In the genomic region with DNA sequence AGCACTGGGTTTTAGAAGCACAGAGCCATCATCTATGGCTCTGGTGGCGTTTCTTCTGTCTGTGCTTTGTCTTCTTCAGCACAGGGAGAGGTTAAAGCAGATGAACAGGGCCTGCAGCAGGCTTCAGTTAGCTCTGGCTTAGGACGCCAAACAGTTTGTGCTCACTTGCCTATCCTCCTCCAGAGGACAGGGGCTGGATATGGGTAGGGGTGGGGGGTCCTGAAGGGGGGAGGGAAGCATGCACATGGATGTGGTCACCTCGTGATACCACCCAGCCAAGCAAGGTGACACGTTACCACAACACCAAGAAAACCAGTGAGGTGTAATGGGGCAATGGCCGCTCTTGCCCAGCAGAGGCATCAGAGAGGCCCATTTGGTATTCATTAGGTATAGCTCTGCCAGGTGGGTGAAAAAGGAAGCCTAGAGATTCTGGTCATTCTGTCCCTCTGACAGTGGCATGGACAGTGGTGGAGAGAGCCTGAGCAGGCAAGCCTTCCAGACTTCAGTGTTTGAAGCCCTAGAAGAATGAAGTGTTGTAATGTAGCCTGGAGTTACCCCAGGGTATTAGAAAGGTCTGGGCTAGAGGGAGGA, we compare ENCODE assay signal across 9 mouse cellular contexts.
A peak's percentile ranks its signal among the peaks of the same experiment; 100 is the strongest.
DNase-seq lines count a peak whose midpoint lies in the region; ATAC-seq lines count a peak whose summit lies in the region.
"Had no signal": no experiment of that assay in that cellular context is flagged by ENCODE, and none has a peak within 500 bp of the region (broad histone marks: within the 10 kb centered on the region; RNA-seq: fewer than 3 reads in every experiment).

No protein-coding gene starts in this region.

- H3K27ac ChIP-seq in heart, embryonic 10.5 days = peak overlapping the region; percentile 64
- H3K27ac ChIP-seq in hindbrain, embryonic 10.5 days = peak overlapping the region; percentile 45
- H3K27ac ChIP-seq in midbrain, embryonic 12.5 days (replicated peaks) = no peak overlapping the region

- peaks cover 22% of the 10 kb centered on the region for H3K4me1 ChIP-seq in heart, embryonic 10.5 days
- H3K4me1 ChIP-seq in hindbrain, embryonic 10.5 days (replicated peaks) = peaks cover 18% of the 10 kb centered on the region
- H3K4me1 ChIP-seq in midbrain, embryonic 12.5 days = peaks cover 22% of the 10 kb centered on the region

- 0 out of 2 replicates have a peak, but pooled peaks have one; percentile 38 for ATAC-seq in midbrain, embryonic 12.5 days (ENCODE audit: low FRiP score, low read depth)
- no peak for ATAC-seq in erythroid progenitor cell, adult 5-6 weeks (replicated peaks; ENCODE audit: low FRiP score, poor library complexity, severe bottlenecking)

- no peaks in the 10 kb centered on the region for H3K27me3 ChIP-seq in heart, embryonic 10.5 days (ENCODE audit: insufficient read depth, poor library complexity, severe bottlenecking)
- H3K27me3 ChIP-seq in hindbrain, embryonic 10.5 days (ENCODE audit: insufficient read depth, poor library complexity, severe bottlenecking) = no peaks in the 10 kb centered on the region
- H3K27me3 ChIP-seq in midbrain, embryonic 12.5 days = 0 out of 2 replicates have a peak, but pooled peaks cover 5% of the 10 kb centered on the region

- H3K4me3 ChIP-seq in heart, embryonic 10.5 days = no peak overlapping the region
- H3K4me3 ChIP-seq in hindbrain, embryonic 10.5 days = no peak overlapping the region
- H3K4me3 ChIP-seq in midbrain, embryonic 12.5 days = no peak overlapping the region

- 65% methylated on average over 5 of the region's 5 CpGs for WGBS in heart, embryonic 10.5 days
- 65% methylated on average over 5 of the region's 5 CpGs for WGBS in hindbrain, embryonic 10.5 days
- WGBS in midbrain, embryonic 12.5 days = 55% methylated on average over 5 of the region's 5 CpGs

- DNase-seq in heart, embryonic 10.5 days (ENCODE audit: low spot score) = no peak
- no peak for DNase-seq in heart, adult 8-10 months (ENCODE audit: low spot score)
- peak; percentile 23 for DNase-seq in embryo, embryonic 10 days (ENCODE audit: low spot score)
- peak; percentile 6 for DNase-seq in hindbrain, embryonic 10.5 days (ENCODE audit: low spot score)
- no peak for DNase-seq in spleen, postnatal 36 days (ENCODE audit: low spot score in 2 of 2)
- DNase-seq in gastrocnemius, adult 18-20 months (ENCODE audit: low spot score) = no peak
- DNase-seq: layer of hippocampus, adult 9-11 months had no signal

- no peak overlapping the region for H3K4me2 ChIP-seq in midbrain, embryonic 12.5 days (replicated peaks)

- no peaks in the 10 kb centered on the region for H3K9me3 ChIP-seq in heart, embryonic 10.5 days
- H3K9me3 ChIP-seq in hindbrain, embryonic 10.5 days = no peaks in the 10 kb centered on the region
- H3K9me3 ChIP-seq in midbrain, embryonic 12.5 days = no peaks in the 10 kb centered on the region

- H3K36me3 ChIP-seq in heart, embryonic 10.5 days = no peaks in the 10 kb centered on the region
- no peaks in the 10 kb centered on the region for H3K36me3 ChIP-seq in hindbrain, embryonic 10.5 days
- no peaks in the 10 kb centered on the region for H3K36me3 ChIP-seq in midbrain, embryonic 12.5 days

- H3K9ac ChIP-seq in midbrain, embryonic 12.5 days (replicated peaks) = 0 out of 2 replicates have a peak overlapping the region, but pooled peaks have one; percentile 17

Comparison
In these comparisons a context has a peak if more than half of its experiments do, and no peak if none do; other contexts are left out.
1. DNase-seq: peak in embryo, embryonic 10 days (single experiment) and hindbrain, embryonic 10.5 days (single experiment); none in heart, embryonic 10.5 days (single experiment), heart, adult 8-10 months (single experiment), spleen, postnatal 36 days (0 of 2) and gastrocnemius, adult 18-20 months (single experiment).